Mouse (Mus musculus): Measurements from ENCODE around the gene Muc4.
A peak's percentile ranks its signal among the peaks of the same experiment; 100 is the strongest.

The Muc4 gene

DNA sequence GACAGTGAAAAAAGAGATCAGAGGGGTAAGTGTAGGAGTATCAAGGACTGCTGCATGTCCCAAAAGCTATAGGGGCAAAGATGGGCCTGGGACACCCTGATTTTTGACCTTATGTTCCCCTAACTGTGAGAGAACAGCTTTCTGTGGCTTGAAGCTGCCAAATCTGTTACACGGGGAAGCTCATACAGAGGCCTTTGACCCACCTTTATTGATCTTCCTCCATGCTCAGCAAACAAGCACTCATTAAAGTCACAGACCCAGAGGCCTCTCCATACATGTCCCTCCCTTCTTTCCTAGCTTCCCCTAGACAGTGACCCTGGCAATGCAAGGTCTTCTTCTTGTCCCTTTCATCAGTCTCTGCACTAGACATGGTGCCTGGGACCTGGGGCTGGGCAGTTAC is 7.0 kb upstream of the Muc4 start:
- DNase-seq: no peak

DNA sequence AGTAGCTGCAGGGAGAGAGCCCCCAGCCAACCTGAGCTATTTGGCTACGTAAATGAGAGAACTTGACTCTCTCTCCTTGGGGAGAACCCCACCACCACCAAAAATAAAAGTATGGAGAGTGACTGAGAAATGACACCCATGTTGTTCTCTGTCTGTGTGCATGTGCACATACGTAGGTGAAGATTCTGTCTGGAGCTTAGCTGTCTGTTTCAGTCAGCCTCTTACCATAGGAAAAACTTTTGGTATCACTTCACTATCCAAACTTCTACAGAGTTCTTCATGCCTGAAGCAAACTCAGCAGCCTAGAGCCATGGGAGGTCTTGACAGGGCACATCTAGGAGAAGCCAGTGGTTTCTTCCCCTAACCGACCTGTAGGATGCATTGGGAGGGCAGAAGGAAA is 2.5 kb upstream of the Muc4 start:
- no peak for DNase-seq

DNA sequence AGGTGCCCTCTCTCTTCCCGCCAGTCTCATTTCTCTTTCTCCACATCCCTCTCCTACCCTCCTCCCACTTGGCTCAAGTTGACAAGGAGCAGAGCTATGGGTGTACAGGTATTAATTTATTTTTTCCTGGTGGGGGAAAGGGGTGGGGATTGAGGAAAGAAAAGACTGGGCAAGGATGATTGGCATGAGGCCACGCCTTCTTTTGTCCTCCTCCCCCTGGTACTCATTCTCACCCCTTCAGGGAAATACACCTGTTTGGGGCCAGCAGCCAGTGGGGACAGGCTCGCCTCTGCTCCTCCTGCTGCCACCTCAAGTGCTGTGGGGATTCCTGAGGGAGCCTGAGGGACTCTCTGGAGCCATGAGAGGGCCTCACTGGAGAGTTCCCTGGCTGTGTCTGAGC is 336 bp downstream of the Muc4 start:
- DNase-seq: no peak

DNA sequence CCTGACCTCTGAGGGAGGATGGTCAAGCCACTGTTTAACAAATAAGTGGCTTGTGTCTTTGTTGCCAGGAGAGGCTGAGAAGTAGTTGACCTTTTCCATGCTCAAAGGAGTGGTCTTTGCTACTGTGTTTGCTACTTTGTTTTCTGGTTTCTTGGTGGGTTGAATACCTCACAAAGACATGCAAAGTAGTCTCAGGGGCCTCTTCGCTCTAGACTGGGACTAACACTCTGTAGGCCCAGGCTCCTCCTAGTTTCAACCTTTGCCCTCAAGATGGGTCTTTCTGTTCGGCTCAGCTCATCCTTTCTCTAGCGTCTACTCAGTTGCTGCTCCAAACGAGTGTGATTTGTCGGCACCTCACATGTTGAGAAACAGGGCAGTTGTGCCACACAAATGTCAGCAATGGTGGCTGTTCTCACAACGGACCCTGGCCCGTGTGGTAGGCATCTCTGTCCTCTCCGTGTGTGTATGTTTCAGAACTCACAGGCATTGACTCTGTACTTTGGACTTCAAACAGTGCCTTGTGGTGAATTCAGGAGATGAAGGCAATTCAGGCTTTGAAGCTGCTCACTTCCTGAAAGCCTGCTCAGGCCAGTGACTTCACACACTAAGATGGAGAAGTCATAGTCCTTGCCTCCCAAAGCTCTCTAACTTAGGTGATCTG is 4.4 kb downstream of the Muc4 start:
- no peak for DNase-seq

DNA sequence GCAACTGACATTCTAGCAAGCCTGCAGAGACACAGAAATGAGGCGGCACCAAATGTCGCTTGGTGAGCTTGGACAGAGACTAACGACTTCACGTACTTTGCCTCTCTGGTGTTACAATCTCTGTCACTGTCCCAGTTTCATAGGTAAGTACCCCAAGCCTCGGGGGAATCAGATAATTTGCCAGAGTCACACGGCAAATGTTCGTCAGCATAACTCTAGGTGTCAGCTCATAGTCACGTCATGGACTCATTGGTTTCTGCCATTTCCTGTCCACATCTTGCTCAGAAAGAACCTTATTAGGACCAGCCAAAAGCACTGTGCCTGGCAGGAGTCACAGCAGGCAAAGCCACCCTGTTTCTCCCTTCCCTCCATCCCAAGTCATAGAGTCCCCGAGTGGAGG is 5.7 kb downstream of the Muc4 start:
- no peak for DNase-seq

DNA sequence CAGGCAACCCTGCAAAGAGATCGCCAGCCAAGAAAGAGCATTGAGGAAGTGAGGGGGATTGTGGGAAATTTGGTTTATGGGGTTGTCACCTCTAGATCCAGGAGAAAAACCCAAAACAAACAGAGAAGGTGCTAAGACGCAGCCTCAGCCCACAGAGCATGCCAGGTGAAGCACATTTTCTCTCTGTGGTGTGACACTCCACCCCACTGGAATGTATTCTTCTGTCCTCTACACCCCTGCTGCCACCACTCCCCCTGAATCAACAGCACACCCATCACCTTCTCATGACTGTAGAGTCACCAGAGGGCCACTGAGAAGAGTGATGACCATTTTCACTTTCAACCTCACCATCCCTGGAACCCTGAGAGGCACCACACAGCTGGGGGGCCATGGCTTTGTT is 7.0 kb downstream of the Muc4 start:
- DNase-seq: no peak

DNA sequence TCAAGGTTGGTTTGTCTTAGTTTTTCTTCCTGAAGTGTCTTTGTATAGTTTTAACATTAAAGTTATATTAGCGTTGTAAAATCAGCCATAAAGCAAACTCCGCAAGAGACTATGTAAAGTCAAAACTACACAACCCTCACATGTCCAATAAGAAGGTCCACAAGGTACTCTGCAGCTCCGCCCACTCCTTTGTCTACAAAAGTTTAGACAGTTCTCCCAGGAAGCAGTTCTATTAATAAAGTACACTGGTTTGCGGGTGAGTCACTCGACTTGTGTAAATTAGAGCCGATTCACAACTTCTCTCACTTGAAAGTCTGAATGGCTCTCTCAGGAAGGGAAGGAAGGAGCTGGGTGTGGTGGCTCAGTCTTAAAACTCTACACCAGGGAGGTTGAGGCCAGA is 10.2 kb downstream of the Muc4 start:
- no peak for DNase-seq

DNA sequence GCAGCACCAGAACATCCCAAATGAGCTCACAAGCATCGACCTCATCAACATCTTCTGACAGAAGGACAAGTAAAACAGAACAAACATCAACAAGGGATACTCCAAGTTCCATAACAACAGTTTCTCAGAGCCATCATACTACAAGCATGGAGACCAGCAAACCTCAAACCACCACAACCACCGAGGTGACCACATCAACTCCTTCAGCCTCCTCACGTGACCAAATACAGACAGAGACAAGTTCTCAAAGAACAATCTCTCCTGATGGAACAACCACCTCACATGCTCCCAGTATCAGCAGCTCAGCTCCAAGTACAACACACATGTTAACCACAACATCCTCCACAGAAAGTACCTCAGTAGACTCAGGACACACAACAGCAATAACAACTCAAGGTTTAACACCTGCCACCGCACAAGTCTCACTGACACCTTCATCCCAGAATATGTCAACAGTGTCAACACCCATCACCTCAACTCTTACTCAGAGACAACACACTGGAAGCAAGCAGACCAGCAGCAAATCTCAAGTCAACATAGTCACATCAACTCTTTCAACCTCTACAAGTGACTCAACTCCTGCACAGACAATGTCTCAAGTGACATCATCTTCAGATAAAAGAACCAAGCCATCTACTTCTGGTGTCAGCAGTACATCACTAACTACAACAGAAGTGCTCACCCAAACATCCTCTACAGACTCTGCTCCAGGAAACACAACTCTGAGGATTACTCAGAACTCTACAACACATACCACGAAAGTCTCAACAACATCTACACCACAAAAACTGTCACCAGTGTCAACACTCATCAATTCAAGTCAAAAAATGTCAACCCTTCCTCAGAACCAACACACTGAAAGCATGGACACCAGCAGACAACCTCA is 14.8 kb downstream of the Muc4 start:
- DNase-seq: no peak

DNA sequence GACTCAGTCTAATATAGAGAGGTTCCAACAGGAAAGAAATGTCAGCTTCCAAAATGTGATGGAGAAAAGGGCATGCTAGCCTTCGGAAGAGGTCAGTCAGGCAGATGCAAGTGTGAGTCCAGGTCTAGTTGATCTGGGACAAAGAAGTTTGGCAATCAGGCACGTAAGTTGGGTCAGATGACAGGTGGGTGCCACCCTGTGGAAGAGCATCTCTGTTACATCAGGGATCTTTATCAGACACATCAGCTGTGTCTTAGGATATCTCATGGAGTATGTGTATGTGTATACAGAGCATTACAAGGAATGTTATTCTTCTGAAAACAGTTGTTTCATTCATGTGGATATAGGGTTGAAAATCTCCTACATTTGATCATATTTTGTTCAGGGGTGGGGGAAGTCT is 28.9 kb downstream of the Muc4 start:
- no peak for DNase-seq

DNA sequence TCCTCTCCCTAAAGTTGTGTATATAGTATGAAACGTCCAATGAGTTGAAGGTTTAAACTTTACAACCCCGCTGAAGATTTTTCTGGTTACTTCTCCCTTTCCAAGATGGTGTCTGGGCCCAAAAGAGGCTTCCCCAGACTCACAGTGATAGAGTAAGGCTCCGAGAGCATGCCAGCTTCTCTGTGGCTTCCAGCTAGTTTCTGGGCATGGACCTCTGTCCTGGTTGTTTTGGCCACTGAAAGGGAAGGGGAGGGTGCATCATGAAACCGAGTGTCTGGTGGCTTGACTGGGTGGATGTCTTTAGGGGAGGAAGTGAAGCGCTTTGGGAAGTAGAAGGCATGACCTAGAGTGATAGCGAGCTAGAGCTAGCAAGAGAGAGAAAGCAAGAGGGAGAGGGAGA is 29.3 kb downstream of the Muc4 start:
- DNase-seq: no peak

DNA sequence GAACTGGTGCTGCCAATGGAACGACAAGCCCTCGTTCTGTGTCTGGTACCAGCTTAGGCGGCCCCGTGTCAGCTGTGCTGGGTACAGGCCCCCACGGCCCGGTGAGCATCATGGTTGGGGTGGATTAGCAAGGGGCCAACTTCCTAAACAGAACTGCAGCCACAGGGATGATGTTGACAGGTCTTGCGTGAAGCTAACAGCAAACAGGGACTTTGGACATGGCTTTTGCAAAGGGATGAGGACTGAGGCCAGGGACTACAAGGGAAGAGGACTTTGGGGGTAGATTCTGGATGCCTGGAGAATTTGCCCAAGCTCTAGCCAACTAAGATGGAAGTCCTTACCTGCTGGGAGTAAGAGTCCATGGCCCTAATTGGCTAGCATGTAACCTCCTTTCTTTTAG is 31.2 kb downstream of the Muc4 start:
- no peak for DNase-seq

DNA sequence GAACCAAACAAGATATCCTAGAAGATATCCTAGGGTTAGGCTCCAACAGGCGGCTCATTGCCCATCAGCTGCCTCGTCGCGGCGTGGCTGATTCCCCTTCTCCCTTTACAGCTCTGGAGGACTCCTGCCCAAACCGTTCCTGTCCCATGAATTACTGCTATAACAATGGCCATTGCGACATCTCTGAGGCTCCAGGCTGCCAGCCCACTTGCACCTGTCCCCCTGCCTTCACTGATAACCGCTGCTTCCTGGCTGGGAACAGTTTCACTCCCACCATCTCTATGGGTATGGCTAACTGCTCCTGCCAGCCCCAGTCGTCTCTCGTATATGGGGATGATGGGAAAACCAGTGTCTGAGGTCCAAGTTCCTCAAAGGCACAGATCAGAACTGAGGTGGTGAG is 41.0 kb downstream of the Muc4 start:
- no peak for DNase-seq

DNA sequence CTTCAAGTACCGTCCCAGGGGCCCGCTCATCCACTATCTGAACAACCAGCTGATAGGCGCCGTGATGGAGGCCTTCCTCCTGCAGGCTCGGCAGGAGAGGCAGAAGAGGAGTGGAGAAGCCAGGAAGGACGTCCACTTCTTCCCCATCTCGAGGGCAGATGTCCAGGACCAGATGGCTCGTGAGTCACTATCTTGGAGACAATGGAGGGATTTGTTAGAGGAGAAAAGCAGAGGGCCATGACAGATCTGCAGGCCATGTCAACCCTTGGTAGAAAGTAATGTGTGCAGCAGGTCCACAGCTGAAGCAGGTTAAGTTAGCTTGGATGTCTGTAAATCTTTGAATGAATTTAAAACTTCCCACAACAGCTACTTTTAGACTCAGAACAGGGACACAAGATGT is 43.3 kb downstream of the Muc4 start:
- DNase-seq: peak; percentile 5

DNA sequence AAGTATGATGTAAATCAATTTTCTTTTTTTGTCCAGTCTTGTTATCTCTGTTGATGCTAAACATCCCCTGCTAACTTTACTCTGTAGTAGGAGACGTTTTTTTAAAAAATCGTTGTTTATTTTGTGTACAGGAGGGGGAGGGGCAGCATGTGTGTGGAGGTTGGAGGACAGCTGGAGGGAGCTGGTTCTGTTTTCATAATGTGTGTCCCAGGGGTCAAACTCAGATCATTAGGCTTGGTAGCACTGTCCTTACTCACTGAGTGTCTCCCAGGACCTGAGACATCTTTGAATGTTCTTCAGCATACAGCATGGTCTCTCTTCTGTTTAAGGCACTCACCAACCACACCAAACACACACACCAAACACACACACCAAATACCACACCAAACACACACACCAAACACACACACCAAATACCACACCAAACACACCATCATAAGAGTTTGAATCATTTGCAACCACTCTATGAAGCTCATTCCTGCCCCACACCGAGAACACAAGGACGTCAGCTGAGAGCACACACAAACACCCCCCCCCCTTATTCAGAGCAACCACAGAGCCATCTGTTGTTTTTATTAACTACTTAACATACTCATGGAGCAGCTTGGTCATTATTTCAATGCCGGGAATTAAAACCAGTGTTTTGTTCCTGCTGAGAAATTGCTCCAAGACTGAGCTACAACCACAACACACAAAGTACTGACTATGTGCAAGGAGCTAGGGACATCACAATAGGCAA is 47.8 kb downstream of the Muc4 start:
- no peak for DNase-seq

DNA sequence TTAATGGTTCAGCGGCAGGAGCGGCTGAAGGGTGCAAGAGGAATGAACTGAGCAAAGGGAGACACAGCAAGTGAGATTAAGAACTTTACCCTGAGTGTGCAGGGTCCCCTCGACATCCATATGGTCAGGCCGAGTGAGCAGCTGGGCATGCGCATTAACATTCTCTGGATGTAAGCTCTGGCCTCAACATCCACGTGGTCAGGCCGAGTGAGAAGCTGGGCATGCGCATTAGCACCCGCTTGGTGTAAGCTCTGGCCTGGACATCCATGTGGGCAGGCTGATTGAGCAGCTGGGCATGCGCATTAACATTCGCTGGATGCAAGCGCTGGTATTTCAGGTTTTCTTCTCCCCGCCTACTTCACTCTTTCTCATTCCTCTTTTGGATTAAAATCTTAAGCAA is 49.2 kb downstream of the Muc4 start:
- no peak for DNase-seq

DNA sequence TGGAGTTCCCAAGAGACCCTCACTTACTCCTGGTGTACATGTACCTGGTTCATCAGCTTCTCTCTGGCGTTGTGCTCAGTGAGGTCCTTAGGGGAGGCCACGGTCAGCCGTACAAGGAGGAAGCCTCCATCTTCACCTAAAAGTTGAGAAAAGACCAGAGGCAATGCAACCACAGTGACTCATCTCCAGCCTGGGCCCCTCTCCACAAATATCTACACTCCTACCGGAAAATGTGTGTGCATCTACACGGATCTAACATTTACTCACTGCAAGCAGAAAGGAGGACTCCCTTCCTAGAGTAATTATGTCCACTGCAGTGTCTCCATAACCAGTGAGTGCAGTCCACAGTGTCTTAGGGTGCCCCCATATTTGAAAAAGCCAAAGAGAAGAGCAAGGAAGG is 54.4 kb downstream of the Muc4 start:
- no peak for DNase-seq

DNA sequence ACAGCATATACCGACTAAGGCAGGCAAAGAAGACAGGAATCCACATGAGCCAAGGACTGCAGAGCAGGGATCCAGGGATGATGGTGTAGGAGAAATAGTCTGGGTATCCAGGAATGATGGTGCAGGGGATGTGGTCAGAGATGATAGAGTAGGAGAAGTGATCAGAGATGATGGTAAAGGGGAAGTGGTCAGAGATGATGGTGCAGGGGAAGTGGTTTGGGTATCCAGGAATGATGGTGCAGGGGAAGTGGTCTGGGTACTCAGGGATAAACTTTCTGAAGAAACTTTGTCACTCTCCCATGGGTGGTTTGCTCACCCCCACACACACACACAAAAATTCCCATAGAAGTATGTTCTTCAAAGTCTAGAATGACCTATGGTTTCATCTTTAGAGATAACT is 59.5 kb downstream of the Muc4 start:
- no peak for DNase-seq

DNA sequence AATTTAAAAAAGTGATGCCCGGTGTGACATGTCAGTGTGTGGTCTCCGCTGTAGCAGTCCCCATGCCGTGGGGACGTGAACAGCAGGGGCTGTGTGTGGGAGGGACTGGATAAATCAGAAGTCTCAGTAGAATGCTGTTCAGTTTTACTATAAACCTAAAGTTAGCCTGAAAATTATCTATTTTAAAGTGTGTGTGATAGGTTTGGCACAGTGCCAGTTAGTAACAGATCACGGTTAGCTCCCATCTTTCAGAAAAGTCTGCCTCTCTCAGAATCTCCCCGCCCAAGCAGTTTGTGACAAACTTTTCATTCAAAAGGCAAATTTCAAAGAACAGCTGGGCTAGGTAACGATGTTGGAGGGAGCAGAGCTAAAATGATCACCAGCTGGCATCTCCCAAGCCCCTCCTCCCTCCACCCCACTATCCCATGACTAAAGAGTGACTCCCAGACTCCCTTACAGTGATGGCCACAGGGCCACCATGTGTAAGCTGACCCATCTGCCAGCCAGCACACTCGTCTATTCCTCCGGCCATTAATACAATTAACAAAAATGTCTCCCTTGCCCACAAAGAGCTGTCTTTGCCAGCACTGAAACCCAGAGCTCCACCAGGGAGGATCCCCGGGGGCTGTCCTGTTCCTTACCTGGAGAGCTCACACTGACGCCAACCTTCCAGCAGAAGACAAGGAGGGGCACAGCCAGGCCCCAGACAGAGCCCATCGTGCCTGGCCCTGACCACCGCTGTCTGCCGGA is 61.2 kb downstream of the Muc4 start:
- DNase-seq: peak; percentile 9

DNA sequence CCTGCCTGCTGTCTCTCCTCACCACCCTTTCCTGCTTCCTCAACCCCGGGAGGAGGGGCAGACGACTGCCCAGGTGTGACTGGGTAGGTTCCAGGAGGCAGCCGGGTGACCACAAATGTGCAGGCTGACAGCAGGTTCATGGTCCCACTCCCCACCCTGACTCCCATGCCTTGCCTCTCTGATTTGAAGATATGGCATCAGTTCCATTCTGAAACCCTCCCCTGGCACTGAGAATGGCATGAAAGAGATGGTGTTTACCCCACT is 61.7 kb downstream of the Muc4 start, which contains the start of gene Muc20:
Muc20 (minus strand) TSS at position 10 of the 264 bp plus-strand sequence.
- DNase-seq: no peak

DNA sequence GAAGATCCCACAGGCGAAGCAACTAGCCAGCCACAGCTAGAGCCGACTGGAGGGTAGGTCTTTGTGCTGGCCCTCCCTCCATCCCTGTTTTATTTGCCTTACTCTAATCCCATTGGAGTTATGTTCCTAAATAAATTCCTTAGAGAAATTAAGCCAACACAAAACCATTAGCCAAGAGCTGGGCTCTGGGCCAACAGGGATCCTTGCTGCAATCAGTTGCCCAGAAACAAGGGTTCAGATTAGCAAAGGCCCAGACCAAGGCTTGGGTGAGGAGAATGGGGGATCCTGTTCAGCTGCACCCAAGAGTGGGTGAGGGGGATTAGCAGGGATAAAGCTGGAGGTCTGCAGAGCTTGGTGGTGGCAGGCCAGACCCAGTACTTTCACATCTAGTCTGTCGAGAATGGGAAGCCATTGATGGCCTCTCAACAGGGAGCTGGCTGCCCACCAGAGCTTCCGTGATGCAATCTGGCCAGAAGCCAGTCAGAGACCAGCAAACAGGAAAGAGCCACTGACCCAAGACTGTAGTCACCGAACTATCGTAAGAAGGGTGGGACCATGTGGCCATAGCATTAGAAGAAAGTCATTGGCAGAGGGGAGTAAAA is 67.7 kb downstream of the Muc4 start:
- peak; percentile 50 for DNase-seq

DNA sequence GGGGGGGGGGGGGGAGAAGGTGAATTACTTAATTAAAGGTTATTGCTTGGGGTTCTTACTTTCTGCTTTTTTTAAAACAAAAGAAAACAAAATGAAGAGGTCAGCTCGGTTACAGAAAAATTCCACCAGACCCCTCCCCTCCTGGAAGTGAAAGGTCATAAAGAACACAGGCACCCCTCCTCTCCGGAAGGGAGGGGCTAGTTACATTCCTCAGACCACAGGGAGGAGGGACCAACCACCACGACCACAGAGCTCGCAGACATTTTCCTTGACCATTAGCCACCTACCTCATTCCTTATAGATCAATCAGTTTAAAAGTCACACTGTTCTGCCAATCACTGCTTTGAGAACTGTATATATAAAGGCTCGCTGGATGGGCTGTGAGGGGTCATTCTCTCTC is 68.2 kb downstream of the Muc4 start:
- DNase-seq: no peak

DNA sequence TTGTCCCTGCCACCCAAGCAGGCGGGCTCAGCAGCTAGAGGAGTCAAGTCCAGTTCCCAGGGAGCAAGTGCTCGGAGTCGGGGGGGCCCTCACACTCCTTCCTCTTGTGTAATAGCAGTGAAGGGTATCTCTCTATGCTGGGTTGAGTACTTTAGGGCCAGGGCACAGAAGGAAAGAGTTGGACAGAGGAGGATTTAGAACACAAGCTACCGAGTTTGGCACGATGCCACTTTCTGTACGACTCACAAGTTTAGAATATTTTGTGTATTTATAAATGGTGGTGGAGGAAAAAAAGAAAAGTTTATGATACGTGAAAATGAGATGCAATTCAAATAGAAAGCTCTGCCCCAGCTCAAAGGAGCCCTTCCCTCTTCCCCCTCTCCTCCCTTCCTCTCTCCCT is 69.5 kb downstream of the Muc4 start:
- no peak for DNase-seq

Measured in cerebellum, adult 9-11 months (tissue).